Mouse (Mus musculus) WW6 (cell line): ENCODE data around the gene Glis2.

ENCODE experiments used
- DNase-seq: peaks from one replicate; pipeline ENCODE4 v3.0.0-alpha.2; 2013; ENCODE audit warnings: low read depth, low spot score

Gene Glis2

DNA sequence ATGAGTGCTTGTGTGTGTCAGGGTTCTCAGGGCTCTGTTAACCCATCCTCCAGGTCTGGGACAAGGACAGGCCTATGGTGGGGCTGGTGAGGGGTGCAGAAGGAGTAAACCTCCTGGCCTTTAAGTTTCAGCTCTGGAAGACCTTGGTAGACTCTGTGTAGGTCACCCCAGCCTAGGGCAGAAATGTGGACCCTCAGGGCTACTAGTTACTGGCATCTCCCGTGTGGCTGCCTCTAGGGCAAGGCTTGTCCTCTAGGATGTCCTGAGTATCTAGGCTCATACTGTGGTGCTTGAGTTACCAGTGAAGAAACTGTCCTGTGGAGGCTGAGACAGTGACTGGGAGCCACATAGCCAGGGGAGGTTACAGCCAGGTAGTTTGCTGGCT, 8.9 kb downstream of the Glis2 start:
- DNase-seq = no peak

DNA sequence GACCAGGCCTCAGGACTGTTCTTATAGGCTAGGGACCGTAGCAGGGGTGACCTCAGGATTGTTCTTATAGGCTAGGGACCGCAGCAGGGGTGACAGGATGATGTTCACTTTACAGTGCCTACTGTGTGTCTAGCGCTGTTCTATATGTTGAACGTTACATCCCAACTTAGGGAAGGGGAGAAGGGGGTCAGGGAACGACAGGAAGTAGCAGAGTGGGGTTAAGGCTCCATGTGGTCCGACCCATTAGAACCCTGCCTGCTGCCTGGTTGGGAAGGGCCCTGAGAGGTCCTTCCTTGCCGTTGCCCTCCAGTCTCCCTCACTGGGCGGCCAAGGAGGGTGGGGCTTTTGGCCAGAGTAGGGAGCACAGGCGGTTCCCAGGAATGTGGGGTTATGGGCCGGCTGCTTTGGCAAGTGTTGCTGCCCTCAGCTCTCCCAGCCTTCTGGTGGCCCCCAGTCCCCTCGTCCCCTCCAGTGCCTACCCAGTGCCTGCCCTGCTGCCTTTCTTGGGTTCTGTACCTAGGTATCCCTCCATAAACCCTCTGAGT, 9.9 kb downstream of the Glis2 start:
- DNase-seq = no peak

DNA sequence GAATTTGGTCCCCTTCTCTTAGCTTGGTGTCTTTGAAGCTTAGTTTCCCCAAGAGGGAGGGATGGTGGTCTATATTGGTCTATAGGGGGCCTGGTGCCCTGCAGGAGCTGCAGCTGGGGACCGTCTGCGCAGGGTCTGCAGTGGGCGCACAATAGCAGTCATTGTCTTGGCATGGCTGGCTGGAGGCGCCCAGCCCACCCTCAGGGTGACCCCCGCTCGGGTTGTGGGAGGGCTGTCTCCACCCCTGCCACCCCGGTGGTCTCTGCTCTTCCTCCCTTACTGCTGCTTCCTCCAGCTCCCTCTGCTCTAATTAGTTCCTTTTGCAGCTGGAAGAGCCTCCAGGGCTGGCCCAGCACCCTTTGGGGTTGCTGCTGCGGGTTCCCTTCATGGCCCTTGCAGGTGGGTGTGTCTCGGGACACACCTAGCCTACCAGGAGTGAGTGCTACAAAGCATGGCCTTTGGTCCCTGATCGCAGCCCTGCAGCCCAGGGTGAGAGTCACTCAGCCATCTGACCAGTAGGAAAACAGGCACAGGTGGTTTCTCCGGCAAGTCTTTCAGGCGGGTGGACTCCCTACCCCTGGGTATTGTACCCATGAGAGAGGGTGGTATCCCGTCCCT, 11.1 kb downstream of the Glis2 start:
- no peak for DNase-seq

DNA sequence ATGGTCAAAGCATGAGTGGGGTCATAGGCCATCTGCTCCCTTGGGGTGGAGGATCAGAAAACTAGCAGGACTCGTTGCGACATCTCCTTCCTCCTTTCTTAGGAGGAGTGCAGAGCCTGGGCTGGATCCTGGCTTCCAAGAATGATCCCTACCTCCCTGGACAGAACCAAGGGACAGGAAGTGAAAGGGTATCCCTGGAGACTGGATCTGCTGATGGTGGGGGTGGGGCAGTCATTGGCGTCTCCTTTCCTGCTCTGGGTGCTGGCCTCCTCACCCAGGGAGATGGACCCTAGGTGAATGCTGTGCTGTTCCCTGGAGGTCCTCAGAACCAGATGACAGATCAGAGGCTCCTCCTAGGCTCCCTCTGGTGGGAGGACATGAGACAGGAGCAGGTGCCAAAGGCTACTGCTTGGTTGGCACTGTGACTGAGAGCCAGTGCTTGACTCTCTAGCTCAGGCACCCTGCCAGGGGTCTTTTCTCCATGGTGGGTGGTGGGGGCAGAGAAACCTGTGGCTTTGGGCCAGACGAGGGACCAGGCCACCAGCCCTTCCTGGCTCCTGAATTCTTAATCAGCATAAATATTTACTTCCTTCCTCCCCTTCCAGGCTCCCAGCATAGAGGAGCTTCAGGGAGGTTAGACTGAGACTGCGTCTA, 12.0 kb downstream of the Glis2 start:
- DNase-seq = no peak

DNA sequence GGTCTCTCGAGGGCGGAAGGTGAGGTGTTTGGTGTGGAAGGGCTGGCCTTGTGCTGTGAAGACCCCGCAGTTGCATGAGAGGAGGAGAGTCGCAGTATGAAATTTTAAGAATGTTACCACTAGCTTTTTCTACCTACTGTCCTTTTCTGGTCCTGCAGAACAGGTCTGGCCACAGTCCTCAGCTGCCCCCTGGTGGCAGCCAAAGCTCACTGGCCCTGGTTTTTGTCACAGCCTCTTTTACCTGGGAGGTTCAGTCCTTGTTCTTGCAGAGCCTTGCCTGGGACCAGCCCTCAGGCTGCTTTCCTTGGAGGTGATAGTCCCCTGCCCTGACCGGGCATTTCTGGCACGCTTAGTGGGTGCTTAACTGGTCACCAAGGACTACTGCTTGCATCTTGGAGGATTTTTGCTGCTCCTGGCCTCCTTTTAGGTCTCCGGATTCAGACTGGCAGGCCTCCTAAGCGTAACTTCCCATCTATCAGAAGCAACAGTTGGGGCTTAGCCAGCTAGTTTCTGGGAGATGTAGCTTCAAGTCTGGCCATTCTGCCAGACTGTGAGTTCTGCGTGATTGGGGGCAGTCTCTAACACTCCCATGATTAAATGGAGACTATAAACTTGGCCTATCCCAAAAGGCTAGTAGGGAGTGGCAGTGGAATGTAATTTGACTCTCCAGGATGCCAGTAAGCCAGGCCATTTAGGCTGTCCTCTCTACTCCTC, 13.5 kb downstream of the Glis2 start:
- DNase-seq = peak; percentile 50

DNA sequence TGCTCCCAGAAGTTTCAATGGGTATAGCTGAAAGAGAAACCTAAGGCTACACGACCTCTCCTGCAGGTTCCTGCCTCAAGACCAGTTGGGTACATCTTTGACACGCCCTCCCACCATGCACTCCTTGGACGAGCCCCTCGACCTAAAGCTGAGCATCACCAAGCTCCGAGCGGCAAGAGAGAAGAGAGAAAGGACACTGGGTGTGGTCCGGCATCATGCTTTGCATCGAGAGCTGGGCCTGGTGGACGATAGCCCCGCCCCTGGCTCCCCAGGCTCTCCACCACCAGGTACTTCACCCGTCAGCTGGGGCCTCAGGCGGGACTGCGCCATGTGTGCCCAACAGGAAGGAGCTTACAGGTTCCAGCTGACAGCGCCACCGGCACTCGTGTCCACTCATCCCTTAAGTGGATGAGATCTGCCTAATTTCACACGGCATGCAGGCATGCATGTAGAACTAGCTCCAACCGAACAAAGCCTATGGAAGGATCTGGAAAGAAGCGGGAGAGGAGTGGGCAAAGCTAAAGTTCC, 14.1 kb downstream of the Glis2 start:
- DNase-seq = no peak

DNA sequence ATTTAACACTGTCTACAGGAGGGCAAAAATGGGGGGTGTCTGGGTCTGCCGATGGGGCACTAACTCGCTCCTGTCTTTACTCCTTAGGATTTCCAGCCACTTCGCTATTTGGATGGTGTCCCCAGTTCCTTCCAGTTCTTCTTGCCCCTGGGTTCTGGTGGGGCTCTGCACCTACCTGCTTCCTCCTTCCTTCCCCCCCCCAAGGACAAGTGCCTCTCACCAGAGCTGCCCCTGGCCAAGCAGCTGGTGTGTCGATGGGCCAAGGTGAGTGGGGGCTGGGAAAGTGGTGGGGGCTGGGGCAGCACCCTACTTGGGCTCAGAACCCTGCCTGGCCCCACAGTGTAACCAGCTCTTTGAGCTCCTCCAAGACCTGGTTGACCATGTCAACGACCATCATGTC, 16.7 kb downstream of the Glis2 start:
- DNase-seq = no peak

DNA sequence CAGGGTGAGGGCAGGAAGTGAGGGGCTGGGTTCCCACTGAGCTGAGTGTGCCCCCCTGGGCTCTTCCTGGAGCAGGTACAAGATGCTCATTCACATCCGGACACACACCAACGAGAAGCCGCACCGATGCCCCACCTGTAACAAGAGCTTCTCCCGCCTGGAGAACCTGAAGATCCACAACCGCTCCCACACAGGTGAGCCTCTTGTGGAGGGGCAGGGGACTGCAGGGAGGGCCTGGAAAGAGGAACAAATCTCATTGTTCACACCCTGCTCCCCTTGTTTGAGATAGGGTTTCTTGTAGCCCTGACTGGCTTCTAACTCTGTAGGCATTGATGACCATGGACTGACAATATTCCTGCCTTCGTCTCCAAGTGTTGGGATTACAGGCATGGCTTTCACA, 17.2 kb downstream of the Glis2 start:
- DNase-seq = no peak

DNA sequence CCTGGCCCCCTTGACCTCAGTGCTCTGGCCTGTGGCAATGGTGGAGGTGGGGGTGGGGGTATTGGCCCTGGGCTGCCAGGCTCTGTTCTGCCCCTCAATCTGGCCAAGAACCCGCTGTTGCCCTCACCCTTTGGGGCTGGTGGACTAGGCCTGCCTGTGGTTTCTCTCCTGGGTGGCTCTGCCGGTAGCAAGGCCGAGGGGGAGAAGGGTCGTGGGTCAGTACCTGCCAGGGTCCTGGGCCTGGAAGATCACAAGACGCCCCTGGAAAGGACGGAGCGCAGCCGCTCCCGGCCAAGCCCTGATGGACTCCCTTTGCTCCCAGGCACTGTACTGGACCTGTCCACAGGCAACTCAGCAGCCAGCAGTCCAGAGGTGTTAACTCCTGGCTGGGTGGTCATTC, 19.2 kb downstream of the Glis2 start:
- DNase-seq = no peak

DNA sequence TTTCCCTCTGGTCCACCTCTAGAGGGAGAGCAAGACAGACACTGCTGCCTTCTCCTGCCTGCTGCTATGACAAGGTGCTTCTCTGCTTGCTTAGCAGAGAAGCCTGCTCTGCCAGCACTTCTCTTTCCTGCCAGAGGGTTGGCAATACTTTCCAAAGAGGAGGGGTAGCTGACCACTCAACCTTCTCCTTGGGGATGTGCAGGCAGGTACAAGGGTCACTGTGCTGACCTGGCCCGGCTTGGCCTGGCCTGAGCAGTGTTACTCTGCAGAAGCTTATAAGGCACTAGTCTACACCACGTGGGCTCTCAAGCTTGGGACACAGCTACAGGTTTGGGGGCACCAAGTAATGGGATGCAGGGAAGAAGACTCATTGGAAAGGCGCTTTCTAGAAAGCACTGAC, 20.1 kb downstream of the Glis2 start:
- DNase-seq = no peak

DNA sequence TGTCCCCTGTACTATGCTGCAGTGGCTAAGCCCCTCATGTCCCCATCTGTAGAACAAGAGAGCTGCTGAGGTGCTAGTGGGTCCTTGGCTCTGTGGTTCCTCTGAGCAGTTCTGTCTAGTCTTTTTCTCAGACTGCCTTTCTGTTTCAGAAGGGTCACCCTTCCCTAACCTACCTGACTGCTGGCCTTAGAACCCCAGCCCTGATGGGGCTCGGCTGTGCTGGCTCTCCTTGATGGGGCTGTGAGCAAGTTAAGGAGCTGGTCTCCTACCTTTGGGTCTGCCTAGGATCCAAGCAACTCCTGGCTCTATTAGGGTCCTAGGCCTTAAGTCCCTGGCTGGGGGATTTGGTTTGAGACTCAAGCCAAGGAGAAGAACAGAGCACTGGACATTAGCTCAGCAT, 20.8 kb downstream of the Glis2 start:
- no peak for DNase-seq

DNA sequence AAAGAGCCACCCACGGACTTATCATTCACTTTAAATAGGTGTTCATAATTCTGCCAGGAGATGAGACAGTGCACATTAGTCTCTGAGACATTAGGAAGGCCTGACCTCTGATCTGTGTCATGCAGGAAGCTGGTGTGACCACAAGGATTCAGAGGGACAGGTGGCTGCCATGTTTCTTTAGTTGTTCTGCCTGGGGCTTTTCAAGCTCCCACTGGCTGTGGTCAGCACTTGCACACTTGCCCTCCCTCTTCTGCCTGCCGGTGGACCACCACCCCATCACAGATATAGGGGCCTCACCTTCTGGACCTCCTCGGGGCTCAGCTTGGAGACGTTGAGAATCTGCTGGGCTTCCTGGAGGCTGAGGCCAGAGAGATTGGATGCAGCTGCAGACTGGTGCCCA, 22.3 kb downstream of the Glis2 start:
- DNase-seq = no peak

DNA sequence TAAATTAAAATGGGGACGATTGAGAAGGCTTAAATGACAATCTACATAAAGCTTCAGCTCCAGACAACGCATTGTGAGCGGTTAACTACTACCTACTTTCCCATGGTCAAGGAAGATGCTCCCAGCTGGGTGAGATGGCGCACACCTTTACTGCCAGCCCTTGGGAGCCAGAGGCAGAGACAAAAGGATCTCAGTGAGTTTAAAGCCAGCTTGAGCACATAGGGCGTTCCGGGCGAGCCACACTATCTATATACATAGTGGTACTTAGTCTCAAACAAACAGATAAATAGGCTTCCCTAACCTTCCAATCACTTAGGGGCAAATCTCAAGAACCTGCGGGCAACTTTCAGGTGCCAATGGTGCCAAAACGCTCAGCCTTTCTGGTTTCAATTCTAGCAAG, 29.6 kb downstream of the Glis2 start:
- DNase-seq = no peak

DNA sequence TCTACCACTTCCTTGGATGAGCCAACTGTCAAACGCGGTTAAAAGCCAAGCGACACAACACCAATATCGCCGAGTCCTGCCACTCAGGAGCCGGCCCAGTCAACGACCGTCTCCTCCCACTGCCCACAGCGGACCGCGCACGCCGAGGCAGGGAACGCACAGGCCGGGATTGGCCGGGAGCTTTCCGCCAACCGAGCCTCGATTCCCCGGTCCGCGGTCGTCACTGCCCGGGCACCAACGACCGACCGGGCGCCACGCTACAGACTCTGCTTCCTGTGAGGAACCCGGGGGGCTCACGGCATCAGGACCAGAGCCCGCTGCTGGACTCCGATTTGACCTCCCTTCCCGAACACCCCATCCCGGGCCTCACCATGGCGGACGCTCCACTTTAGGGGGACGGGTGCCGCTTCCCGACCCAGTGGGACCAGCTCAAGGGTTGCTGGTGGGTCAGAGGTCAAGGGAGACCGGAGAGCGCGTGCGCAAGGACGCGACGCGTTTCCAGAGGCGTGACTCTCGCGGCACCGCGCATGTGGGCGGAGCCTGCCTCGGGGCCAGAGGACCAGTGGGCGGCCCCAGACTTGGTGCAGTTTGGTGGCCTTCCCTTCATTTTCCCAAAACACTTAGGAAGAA, 30.1 kb downstream of the Glis2 start, which contains the start of gene Pam16:
TSS of gene Pam16 (minus strand) at position 508 of the 630 bp plus-strand sequence.
- peak; percentile 86 for DNase-seq

DNA sequence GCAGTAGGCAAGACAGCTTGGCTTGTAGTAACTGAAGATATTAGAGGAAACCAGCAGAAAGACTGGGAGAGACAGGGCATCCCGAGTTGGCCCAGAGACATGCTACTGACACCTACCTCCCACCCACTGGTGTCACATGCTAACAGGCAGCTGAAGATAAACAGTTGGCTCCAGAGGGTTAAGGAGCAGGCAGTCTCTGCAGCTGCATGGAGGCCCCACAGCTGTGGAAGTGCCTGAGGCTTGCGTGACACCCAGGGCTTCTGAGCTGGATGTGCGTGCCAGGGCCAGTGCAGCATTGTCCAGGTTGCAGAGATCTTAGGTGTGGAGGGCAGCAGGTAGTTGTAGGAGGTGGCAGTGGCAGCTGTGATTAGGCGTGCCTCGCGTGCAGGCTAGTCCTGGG, 32.6 kb downstream of the Glis2 start:
- no peak for DNase-seq

DNA sequence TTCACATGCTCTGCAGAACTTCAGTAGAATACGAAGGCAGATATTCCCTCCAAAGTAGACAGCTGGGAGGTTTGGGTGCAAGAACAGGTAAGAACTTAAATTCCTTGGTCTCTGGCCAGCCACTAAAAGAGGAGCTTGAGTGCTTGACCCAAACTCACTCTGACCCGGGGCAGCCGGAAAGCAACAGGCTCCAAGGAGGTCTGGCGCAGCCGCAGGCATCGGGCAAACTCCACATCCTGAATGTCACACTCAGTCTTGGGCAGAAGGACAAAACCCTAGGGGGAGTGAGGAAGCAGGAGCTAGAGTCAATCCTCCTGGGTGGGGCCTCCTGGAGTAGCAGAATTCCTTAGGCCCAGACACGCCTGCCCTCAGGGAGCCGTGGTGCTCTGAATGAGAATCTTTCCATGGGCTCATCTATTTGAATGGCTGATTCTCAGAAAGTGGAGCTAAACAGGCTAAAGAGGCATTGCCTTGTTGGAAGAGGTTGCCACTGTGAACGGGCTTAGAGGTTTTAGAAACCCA, 34.4 kb downstream of the Glis2 start:
- no peak for DNase-seq

DNA sequence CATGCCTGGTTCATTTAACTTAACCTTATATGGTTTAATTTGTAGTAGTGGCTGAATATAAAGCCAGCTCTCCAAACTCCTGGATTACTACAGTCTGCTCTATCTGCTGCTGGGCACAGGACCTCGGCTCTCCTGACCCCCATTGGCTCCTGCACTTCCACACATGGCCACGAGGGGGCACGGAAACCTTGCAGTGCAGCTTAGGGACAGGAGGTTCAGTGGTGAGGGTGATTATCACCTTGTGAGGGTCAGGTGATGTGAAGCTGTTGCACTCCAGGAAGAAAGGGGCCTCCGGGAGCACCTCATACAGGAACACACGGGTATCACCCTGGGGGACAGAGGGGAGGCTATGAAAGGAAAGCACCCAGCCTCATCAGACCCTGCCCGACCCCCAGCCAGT, 35.4 kb downstream of the Glis2 start:
- no peak for DNase-seq

DNA sequence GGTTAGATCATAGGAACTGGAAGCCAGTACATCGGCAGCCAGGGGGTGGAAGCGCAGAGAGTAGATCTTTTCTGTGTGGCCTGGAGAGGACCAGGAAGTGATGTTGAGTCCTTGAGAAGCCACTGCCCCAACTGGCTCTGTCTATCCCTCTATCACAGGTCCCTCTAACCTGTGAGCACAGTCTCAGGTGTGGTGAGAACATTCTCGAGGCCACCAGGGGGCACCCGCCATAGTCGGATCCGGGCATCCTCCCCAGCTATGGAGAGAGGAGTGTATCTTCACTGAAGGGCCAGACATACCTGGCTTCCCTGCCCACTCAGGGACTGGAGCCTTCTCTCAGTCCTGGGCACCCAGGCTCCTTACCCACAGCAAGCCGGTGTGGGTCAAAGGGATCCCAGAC, 37.5 kb downstream of the Glis2 start:
- no peak for DNase-seq

DNA sequence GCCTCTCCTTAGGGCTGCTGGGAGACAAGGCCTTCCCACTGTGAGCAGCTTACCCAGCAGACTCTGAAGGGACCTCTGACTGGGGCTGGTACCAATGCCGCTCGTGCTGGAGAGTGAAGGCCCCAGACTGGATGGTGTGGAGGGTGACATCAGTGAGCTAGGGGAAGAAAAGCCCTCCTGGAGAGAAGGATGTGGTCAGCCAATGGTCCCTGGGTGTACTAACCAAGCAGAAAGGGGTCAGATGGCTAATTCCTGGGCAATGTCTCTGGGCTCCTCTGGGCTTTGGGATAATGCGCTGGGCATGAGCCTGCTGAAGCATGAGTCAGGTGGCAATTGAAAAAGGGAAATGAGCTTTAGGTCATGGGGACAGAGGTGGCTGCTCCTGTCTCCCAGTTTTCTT, 39.1 kb downstream of the Glis2 start:
- no peak for DNase-seq

DNA sequence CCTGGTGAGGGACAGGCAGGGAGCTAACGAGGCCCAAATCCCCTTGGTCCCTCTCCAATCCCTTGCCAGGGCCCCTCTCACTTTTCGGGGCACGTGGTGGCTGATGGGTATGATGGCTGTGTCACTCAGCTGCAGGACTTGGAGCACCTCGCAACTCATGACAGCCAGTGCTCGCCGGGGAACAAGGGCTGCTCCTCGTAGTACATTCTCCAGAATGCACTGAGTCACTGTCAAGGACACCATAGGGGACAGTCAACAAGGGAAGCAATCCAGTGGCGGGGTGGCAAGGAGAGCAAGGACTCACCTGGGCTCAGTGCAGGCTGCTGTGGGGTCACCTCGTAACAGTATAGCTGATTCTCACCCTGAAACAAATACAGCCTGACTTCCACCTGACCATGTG, 40.2 kb downstream of the Glis2 start:
- DNase-seq = no peak

DNA sequence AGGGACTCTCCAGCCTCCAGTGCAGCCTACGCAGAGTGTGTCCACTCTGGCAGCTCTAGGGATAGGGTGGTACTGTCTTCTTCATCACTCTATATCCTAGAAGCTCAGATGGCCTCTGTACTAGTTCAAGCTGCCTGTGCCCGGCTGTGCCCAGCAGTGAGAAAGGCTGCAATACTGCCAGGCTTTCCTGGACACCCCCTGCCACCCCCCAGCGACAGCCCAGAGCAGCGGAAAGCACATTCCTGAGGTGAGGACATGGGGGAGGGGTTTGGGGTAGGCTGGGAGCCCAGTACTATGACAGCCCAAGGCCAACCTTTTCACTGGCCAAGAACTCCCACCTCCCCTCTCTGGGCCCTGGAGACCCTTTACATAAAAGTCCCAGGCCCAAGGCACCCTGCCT, 41.2 kb downstream of the Glis2 start:
- no peak for DNase-seq

DNA sequence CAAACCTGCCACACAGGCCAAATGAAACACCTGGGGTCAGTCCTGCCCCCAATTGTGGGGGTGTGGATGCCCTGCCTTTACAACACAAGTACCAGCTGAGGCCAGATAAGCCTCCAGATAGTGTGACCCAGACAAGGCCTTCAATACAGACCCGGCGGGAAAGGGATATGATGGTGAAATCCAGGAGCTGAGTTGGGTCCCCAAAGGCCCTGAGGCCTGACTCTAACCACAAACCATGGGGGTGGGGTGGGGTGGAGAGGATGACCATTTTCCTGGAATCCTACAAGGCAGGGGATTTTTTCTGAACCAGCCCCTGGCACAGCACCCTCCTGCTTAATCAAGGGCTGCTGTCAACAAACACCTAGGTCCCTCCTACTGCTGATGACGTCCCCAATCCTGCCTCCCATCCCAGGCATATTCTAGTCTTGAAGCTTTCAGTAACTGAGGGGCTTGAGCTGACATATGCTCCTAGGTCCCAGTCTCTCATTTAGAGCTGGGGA, 44.4 kb downstream of the Glis2 start:
- no peak for DNase-seq
